Mouse (Mus musculus): Measurements from ENCODE around the gene Angel1. TPM values are rescaled to one million over a fixed set of nuclear protein-coding genes. Genes with fewer than 3 reads are reported as not detected.

The Angel1 gene
- polyA plus RNA-seq, 1 experiment from 2014 or later: 6.2 TPM

DNA sequence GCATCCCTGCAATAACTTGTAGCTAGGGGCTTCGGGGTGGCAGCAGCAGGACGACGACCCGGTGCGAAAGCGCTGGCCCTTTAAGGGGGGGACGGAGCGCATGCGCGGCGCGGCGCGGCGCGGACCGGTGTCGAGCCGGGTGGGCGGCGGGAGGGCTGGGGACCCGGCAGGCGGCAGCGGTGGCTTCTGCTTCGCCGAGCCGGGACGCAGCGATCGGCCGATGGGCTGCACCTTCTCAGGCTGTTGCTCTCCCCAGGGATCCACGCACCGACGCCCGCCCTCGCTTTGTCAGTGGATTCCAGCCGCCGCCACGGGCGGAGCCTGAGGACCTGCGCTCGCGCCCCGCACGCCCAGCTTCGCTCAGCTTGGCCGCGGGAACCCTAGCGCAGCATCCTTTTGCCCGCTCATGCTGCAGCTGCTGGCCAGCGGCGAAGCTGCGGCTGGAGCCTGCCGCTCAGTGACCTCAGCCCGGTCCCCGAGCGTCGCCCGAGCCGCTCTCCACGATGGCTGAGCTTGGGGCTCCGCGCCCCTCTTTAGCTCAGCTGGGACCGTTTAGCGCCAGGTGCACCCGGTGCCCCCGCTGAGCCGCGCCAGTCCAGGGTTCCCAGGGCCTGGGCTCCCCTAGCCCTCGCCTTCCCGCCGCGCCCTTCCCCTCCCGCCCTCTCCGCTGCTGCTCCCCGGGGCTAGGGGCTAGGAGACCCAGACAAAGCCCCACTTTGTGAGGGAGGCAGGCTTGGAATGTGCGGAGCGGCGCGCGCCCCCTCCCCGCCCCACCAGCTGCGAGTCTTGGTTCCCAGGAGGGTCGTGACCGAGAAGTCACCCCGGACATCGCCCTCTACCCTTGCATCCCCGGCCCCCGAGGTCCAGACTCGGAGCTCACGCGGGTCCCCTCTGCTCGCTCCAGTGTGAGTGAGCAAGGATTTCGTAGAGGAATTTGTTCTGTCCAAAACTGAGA is 47.4 kb downstream of the Angel1 start, which contains the start of gene Vash1:
Gene Vash1 (plus strand): TSS at position 110 of the 955 bp plus-strand sequence.
- H3K27ac ChIP-seq: peak within 1 kb of the TSS; percentile 44; the same call in 1 of the 2 replicates
- H3K4me1 ChIP-seq (replicated peaks; ENCODE audit: insufficient read depth, low read length): peaks cover 13% of the 10 kb centered on the region; the same call in 1 of the 2 replicates
- DNase-seq (ENCODE audit: low spot score) (peak; percentile 71), ATAC-seq (replicated peaks; ENCODE audit: low FRiP score, low read depth) (peak; percentile 55; the same call in 1 of the 2 replicates)
- peak within 1 kb of the TSS; percentile 70 for H3K4me3 ChIP-seq (replicated peaks; ENCODE audit: low read depth, low read length)
- H3K4me2 ChIP-seq (ENCODE audit: low read length): peak within 1 kb of the TSS; percentile 100
- H3K27me3 ChIP-seq (ENCODE audit: insufficient read depth, low read length): no peaks in the 10 kb centered on the region
- no peaks in the 10 kb centered on the region; the same call in 1 of the 2 replicates for H3K9me3 ChIP-seq (replicated peaks; ENCODE audit: low read length)
- H3K9ac ChIP-seq (ENCODE audit: low read depth, low read length): peak within 1 kb of the TSS; percentile 72
- WGBS: under 1% methylated on average over 90 of the region's 94 CpGs
- no peak for TF ChIP-seq CTCF (IDR thresholded peaks at IDR 0.05; ENCODE audit: low read depth)
- H3K36me3 ChIP-seq (ENCODE audit: insufficient read depth, low read length): no peaks in the 10 kb centered on the region

DNA sequence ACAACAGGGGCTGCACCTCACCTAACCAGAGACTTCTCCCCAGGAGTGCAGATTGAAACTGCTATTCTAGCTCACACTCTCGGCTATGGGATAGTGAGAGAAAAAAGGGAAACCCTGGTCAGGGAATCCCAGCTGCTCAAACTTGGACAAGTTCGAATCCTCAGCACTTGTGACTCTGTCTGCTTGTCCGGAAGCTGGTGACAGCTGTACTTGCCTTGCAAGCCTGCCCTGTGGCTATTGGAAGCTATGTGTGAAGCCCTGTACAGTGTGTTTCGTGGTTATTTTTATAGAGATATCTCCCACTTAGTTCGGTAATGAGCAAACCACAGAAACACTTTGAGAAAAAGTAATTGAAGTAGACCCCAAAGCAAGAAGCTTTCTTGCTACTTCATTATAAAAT is 53.8 kb downstream of the Angel1 start:
- no peak for ATAC-seq (replicated peaks; ENCODE audit: low FRiP score, low read depth)
- Histone ChIP-seq H3K27me3 (ENCODE audit: insufficient read depth, low read length) (no peaks in the 10 kb centered on the region), H3K9me3 (replicated peaks; ENCODE audit: low read length) (no peaks in the 10 kb centered on the region; the same call in 1 of the 2 replicates), H3K4me3 (replicated peaks; ENCODE audit: low read depth, low read length) (no peak overlapping the region), H3K27ac (no peak overlapping the region), H3K9ac (ENCODE audit: low read depth, low read length) (no peak overlapping the region), H3K4me1 (replicated peaks; ENCODE audit: insufficient read depth, low read length) (no peaks in the 10 kb centered on the region), H3K36me3 (ENCODE audit: insufficient read depth, low read length) (no peaks in the 10 kb centered on the region), H3K4me2 (ENCODE audit: low read length) (no peak overlapping the region)
- TF ChIP-seq CTCF (IDR thresholded peaks at IDR 0.05; ENCODE audit: low read depth): no peak
- 78% methylated on average over 5 of the region's 5 CpGs for WGBS
- no peak for DNase-seq (ENCODE audit: low spot score)

DNA sequence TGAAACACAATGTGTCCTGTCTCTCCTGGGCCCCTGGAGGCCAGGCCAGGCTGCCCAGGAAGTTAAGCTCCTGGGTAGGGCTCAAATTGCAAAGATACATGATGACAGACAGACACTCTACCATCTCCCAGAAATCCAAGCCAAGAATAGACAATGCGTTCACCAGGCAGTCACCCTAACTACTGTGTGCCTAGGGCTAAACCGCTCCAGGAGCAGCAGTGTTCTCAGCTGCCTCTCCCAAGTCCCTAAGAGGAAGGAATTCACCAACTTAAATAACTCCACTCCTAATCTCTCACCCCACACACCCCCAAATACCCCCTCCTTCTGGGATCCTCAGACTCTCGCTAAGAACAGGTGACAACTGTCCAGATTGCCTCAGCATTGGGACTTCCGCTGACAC is 54.2 kb downstream of the Angel1 start:
- ATAC-seq (replicated peaks; ENCODE audit: low FRiP score, low read depth) (no peak), DNase-seq (ENCODE audit: low spot score) (no peak)
- Histone ChIP-seq H3K9ac (ENCODE audit: low read depth, low read length) (no peak overlapping the region), H3K27ac (no peak overlapping the region), H3K9me3 (replicated peaks; ENCODE audit: low read length) (no peaks in the 10 kb centered on the region; the same call in 1 of the 2 replicates), H3K4me1 (replicated peaks; ENCODE audit: insufficient read depth, low read length) (no peaks in the 10 kb centered on the region), H3K27me3 (ENCODE audit: insufficient read depth, low read length) (no peaks in the 10 kb centered on the region), H3K36me3 (ENCODE audit: insufficient read depth, low read length) (no peaks in the 10 kb centered on the region), H3K4me3 (replicated peaks; ENCODE audit: low read depth, low read length) (no peak overlapping the region), H3K4me2 (ENCODE audit: low read length) (no peak overlapping the region)
- no peak for TF ChIP-seq CTCF (IDR thresholded peaks at IDR 0.05; ENCODE audit: low read depth)
- WGBS: 73% methylated on average over 4 of the region's 4 CpGs

DNA sequence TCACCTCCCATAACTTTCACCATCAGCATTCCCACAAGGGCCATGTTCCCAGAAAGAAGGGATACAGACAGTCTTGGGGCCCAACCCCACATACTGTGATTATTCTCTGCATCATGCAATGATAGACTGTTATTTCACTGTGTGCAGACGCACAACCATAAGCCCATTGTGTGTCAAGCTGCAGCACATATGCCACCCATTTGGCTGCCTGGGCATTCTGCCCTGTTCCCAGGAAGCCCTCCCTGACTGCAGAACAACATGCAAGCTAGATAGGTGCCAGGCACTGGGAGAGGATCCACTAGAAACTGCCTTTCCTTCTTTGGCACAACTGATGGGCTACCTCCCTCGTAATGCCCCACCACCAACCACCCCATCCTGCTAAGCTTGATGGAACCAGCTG is 57.9 kb downstream of the Angel1 start:
- Histone ChIP-seq H3K4me3 (replicated peaks; ENCODE audit: low read depth, low read length) (no peak overlapping the region), H3K4me2 (ENCODE audit: low read length) (no peak overlapping the region), H3K4me1 (replicated peaks; ENCODE audit: insufficient read depth, low read length) (no peaks in the 10 kb centered on the region), H3K36me3 (ENCODE audit: insufficient read depth, low read length) (no peaks in the 10 kb centered on the region), H3K9ac (ENCODE audit: low read depth, low read length) (no peak overlapping the region), H3K27me3 (ENCODE audit: insufficient read depth, low read length) (no peaks in the 10 kb centered on the region), H3K9me3 (replicated peaks; ENCODE audit: low read length) (no peaks in the 10 kb centered on the region), H3K27ac (no peak overlapping the region)
- ATAC-seq (replicated peaks; ENCODE audit: low FRiP score, low read depth): no peak
- WGBS: 88% methylated on average over 2 of the region's 2 CpGs
- no peak for DNase-seq (ENCODE audit: low spot score)
- no peak for TF ChIP-seq CTCF (IDR thresholded peaks at IDR 0.05; ENCODE audit: low read depth)

- Histone ChIP-seq H3K36me3 (ENCODE audit: insufficient read depth, low read length) (no peaks in the 10 kb centered on the region), H3K4me1 (replicated peaks; ENCODE audit: insufficient read depth, low read length) (no peaks in the 10 kb centered on the region), H3K4me3 (replicated peaks; ENCODE audit: low read depth, low read length) (no peak overlapping the region), H3K9me3 (replicated peaks; ENCODE audit: low read length) (no peaks in the 10 kb centered on the region), H3K27ac (no peak overlapping the region), H3K9ac (ENCODE audit: low read depth, low read length) (no peak overlapping the region), H3K27me3 (ENCODE audit: insufficient read depth, low read length) (no peaks in the 10 kb centered on the region), H3K4me2 (ENCODE audit: low read length) (no peak overlapping the region)
- no peak for ATAC-seq (replicated peaks; ENCODE audit: low FRiP score, low read depth)
- 50% methylated on average over 3 of the region's 3 CpGs for WGBS
- peak; percentile 55 for TF ChIP-seq CTCF (IDR thresholded peaks at IDR 0.05; ENCODE audit: low read depth)
- DNase-seq (ENCODE audit: low spot score): peak; percentile 44
Observed at GRCm38 (mm10) chr12:86665656-86666055, 60.6 kb downstream of the Angel1 start.

DNA sequence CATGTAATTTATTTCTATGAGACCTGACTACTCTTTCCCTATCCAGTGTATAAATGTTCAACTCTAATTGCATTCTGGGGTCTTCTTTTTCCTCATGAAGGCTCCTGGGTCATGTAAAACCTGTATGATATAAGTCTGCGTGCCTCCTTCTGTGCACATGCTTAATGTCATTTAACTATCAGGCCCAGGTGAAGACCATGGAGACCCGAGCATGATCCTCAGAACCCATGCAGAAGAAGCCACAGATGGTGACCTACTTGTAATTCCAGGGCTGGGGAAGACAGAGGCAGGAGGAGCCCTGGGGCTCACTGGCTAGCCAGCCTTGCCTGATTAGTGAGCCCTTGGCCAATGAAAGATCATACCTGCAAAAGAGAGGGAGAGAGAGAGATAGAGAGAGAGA is 65.8 kb downstream of the Angel1 start:
- DNase-seq (ENCODE audit: low spot score) (no peak), ATAC-seq (replicated peaks; ENCODE audit: low FRiP score, low read depth) (no peak)
- H3K36me3 ChIP-seq (ENCODE audit: insufficient read depth, low read length): no peaks in the 10 kb centered on the region
- no peaks in the 10 kb centered on the region for H3K4me1 ChIP-seq (replicated peaks; ENCODE audit: insufficient read depth, low read length)
- H3K9ac ChIP-seq (ENCODE audit: low read depth, low read length): no peak overlapping the region
- H3K4me2 ChIP-seq (ENCODE audit: low read length): no peak overlapping the region
- no peak overlapping the region for H3K4me3 ChIP-seq (replicated peaks; ENCODE audit: low read depth, low read length)
- H3K27me3 ChIP-seq (ENCODE audit: insufficient read depth, low read length): no peaks in the 10 kb centered on the region
- no peak for TF ChIP-seq CTCF (IDR thresholded peaks at IDR 0.05; ENCODE audit: low read depth)
- WGBS: 81% methylated on average over 2 of the region's 2 CpGs
- H3K27ac ChIP-seq: no peak overlapping the region
- no peaks in the 10 kb centered on the region for H3K9me3 ChIP-seq (replicated peaks; ENCODE audit: low read length)

Measured in kidney, postnatal 0 days (tissue).